9 mouse cellular contexts compared by ENCODE assay signal in the genomic region with DNA sequence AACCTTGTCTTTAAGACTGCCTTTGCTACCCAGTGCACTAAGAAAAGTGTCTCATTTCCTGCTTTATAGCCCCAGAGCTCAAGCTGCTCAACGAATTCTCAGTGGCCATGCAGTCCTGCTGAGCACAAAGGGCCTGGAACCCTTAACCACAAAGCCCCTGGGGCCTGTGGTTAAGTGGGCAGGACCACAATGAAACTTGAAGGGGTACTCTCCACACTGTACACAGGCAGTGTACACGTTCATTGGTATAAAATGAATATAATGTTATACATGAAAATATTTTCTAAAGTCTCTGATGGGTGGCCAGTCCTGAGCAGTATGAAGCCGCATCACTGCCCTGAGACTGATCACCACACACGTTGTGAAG. TPM values are rescaled to one million over a fixed set of nuclear protein-coding genes. Genes with fewer than 3 reads are reported as not detected.
DNase-seq lines count a peak whose midpoint lies in the region; ATAC-seq lines count a peak whose summit lies in the region.
"Had no signal": no experiment of that assay in that cellular context is flagged by ENCODE, and none has a peak within 500 bp of the region (broad histone marks: within the 10 kb centered on the region; RNA-seq: fewer than 3 reads in every experiment).

No protein-coding gene starts in this region.

- no peak for DNase-seq in kidney, adult 18-20 months
- no peak for DNase-seq in urinary bladder, postnatal 36 days (ENCODE audit: low spot score in 2 of 2)
- DNase-seq in adrenal gland, adult 18-20 months (ENCODE audit: low spot score in 2 of 2): no peak
- no peak for DNase-seq in layer of hippocampus, adult 11-12 months (ENCODE audit: low spot score)

- H3K27me3 ChIP-seq in kidney, embryonic 15.5 days: no peaks in the 10 kb centered on the region
- H3K27me3 ChIP-seq in intestine, embryonic 15.5 days (replicated peaks): no peaks in the 10 kb centered on the region
- H3K27me3 ChIP-seq in neural tube, embryonic 12.5 days (replicated peaks): no peaks in the 10 kb centered on the region

- H3K9ac ChIP-seq in kidney, embryonic 15.5 days: no peak overlapping the region
- no peak overlapping the region for H3K9ac ChIP-seq in intestine, embryonic 15.5 days
- no peak overlapping the region; the same call in 1 of the 2 replicates for H3K9ac ChIP-seq in neural tube, embryonic 12.5 days

- ATAC-seq in kidney, embryonic 15.5 days (replicated peaks; ENCODE audit: low FRiP score): no peak
- peak; percentile 57 for ATAC-seq in common myeloid progenitor, adult 5-6 weeks (replicated peaks; ENCODE audit: low read depth, poor library complexity, severe bottlenecking)
- ATAC-seq in intestine, embryonic 15.5 days: peak; percentile 46
- no peak for ATAC-seq in neural tube, embryonic 12.5 days (ENCODE audit: low FRiP score, low read depth)

- H3K4me1 ChIP-seq in kidney, embryonic 15.5 days: peaks cover 17% of the 10 kb centered on the region
- H3K4me1 ChIP-seq in intestine, embryonic 15.5 days (replicated peaks): peaks cover 17% of the 10 kb centered on the region
- H3K4me1 ChIP-seq in neural tube, embryonic 12.5 days: peaks cover 10% of the 10 kb centered on the region

- H3K36me3 ChIP-seq in kidney, embryonic 15.5 days: peaks cover 39% of the 10 kb centered on the region
- H3K36me3 ChIP-seq in intestine, embryonic 15.5 days: peaks cover 16% of the 10 kb centered on the region
- H3K36me3 ChIP-seq in neural tube, embryonic 12.5 days: peaks cover 37% of the 10 kb centered on the region

- H3K9me3 ChIP-seq in kidney, embryonic 15.5 days (replicated peaks): no peaks in the 10 kb centered on the region
- H3K9me3 ChIP-seq in intestine, embryonic 15.5 days: no peaks in the 10 kb centered on the region
- H3K9me3 ChIP-seq in neural tube, embryonic 12.5 days: no peaks in the 10 kb centered on the region

- 19% methylated on average over 4 of the region's 4 CpGs for WGBS in kidney, embryonic 15.5 days
- 27% methylated on average over 4 of the region's 4 CpGs for WGBS in intestine, embryonic 15.5 days
- WGBS in neural tube, embryonic 12.5 days: 20% methylated on average over 4 of the region's 4 CpGs

- H3K4me3 ChIP-seq in kidney, embryonic 15.5 days (replicated peaks): peak overlapping the region; percentile 68
- H3K4me3 ChIP-seq in intestine, embryonic 15.5 days (replicated peaks): no peak overlapping the region
- no peak overlapping the region for H3K4me3 ChIP-seq in neural tube, embryonic 12.5 days

- H3K4me2 ChIP-seq in kidney, embryonic 15.5 days: peak overlapping the region; percentile 68
- no peak overlapping the region for H3K4me2 ChIP-seq in intestine, embryonic 15.5 days (replicated peaks)
- H3K4me2 ChIP-seq in neural tube, embryonic 12.5 days (replicated peaks): peak overlapping the region; percentile 74

- H3K27ac ChIP-seq in kidney, embryonic 15.5 days: peak overlapping the region; percentile 41; the same call in 1 of the 2 replicates
- H3K27ac ChIP-seq in intestine, embryonic 15.5 days: no peak overlapping the region
- H3K27ac ChIP-seq in neural tube, embryonic 12.5 days: no peak overlapping the region

RNA-seq across cellular contexts. Expression of a gene that starts 0.3 kb away (rescaled TPM):
- polyA plus RNA-seq in kidney, embryonic 15.5 days (2015; fragmentation: Nextera tagmentation; extraction: Ambion mirVana): 31.0 and 31.7 TPM in 2 replicates
- total RNA-seq in common myeloid progenitor, adult 5-6 weeks (2017): 20.3 and 22.3 TPM in 2 replicates
- polyA plus RNA-seq in intestine, embryonic 15.5 days (2015; fragmentation: Nextera tagmentation; extraction: Ambion mirVana): 16.4 and 16.9 TPM in 2 replicates
- 31.3 and 31.4 TPM in 2 replicates for polyA plus RNA-seq in neural tube, embryonic 12.5 days (2016; fragmentation: Nextera tagmentation; extraction: Ambion mirVana)
- 10 to 100 TPM; 29.5 to 36.6 TPM for total RNA-seq in adrenal gland, adult 18-20 months (2021)

RNA-seq across cellular contexts. Expression of a gene that starts 25.4 kb away (rescaled TPM):
- polyA plus RNA-seq in kidney, embryonic 15.5 days (2015; fragmentation: Nextera tagmentation; extraction: Ambion mirVana): 1.9 and 3.0 TPM in 2 replicates
- total RNA-seq in common myeloid progenitor, adult 5-6 weeks (2017): 3.1 and 4.1 TPM in 2 replicates
- polyA plus RNA-seq in intestine, embryonic 15.5 days (2015; fragmentation: Nextera tagmentation; extraction: Ambion mirVana): 1.5 and 1.6 TPM in 2 replicates
- 0.66 and 1.9 TPM in 2 replicates for polyA plus RNA-seq in neural tube, embryonic 12.5 days (2016; fragmentation: Nextera tagmentation; extraction: Ambion mirVana)
- 1 to 10 TPM in 1 of 2 experiments, not detected in 1; 1.1 TPM for total RNA-seq in adrenal gland, adult 18-20 months (2021)

RNA-seq across cellular contexts. Expression of a gene that starts 25.5 kb away (rescaled TPM):
- polyA plus RNA-seq in kidney, embryonic 15.5 days (2015; fragmentation: Nextera tagmentation; extraction: Ambion mirVana): 62.8 and 74.7 TPM in 2 replicates
- total RNA-seq in common myeloid progenitor, adult 5-6 weeks (2017): 66.9 and 96.1 TPM in 2 replicates
- 51.1 and 54.0 TPM in 2 replicates for polyA plus RNA-seq in intestine, embryonic 15.5 days (2015; fragmentation: Nextera tagmentation; extraction: Ambion mirVana)
- 62.9 and 63.1 TPM in 2 replicates for polyA plus RNA-seq in neural tube, embryonic 12.5 days (2016; fragmentation: Nextera tagmentation; extraction: Ambion mirVana)
- total RNA-seq in adrenal gland, adult 18-20 months (2021): 10 to 100 TPM; 55.8 to 61.8 TPM

RNA-seq across cellular contexts. Expression of a gene that starts 32.2 kb away (rescaled TPM):
- 0.19 and 0.61 TPM in 2 replicates for polyA plus RNA-seq in kidney, embryonic 15.5 days (2015; fragmentation: Nextera tagmentation; extraction: Ambion mirVana)
- not detected in 2 replicates for total RNA-seq in common myeloid progenitor, adult 5-6 weeks (2017)
- polyA plus RNA-seq in intestine, embryonic 15.5 days (2015; fragmentation: Nextera tagmentation; extraction: Ambion mirVana): 0.50 and 0.53 TPM in 2 replicates
- polyA plus RNA-seq in neural tube, embryonic 12.5 days (2016; fragmentation: Nextera tagmentation; extraction: Ambion mirVana): 0.17 TPM in 1 of 2 replicates, not detected in the other
- not detected for total RNA-seq in adrenal gland, adult 18-20 months (2021)
- polyA plus RNA-seq: large intestine, adult 2 months had no signal

Comparison
In these comparisons a context has a peak if more than half of its experiments do, and no peak if none do; other contexts are left out.
1. ATAC-seq: peak in common myeloid progenitor, adult 5-6 weeks (single experiment) and intestine, embryonic 15.5 days (single experiment); none in kidney, embryonic 15.5 days (single experiment) and neural tube, embryonic 12.5 days (single experiment).